Comparison of ENCODE assay signal across 26 mouse cellular contexts in the genomic region with DNA sequence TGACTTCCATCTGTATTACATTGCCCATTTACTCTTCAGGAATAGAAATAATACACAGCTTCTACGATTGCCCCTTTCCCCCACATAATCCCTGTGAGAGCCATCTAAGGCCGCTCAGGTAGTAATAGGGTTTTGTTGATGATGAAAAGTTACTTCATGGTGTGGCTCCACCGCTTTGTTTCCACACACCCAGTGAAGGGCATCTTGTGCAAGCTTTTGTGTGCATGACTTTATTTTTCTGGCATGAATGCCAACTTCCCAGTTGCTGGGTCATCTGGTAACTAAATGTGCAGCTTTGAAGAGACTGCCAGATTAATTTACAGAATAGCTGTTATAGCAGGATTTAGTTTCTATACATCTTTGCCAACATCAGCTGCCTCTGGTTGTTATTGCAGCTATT. TPM values are rescaled to one million over a fixed set of nuclear protein-coding genes. Genes with fewer than 3 reads are reported as not detected.
DNase-seq lines count a peak whose midpoint lies in the region; ATAC-seq and TF ChIP-seq lines count a peak whose summit lies in the region.
"Had no signal": no experiment of that assay in that cellular context is flagged by ENCODE, and none has a peak within 500 bp of the region (broad histone marks: within the 10 kb centered on the region; RNA-seq: fewer than 3 reads in every experiment).

No protein-coding gene starts in this region.

- H3K4me2 ChIP-seq in liver, embryonic 12.5 days = no peak overlapping the region
- no peak overlapping the region for H3K4me2 ChIP-seq in forebrain, postnatal 0 days (ENCODE audit: low read depth)
- H3K4me2 ChIP-seq: forebrain, embryonic 12.5 days; heart, embryonic 13.5 days; lung, embryonic 15.5 days; neural tube, embryonic 13.5 days; stomach, embryonic 15.5 days had no signal

- no peak for TF ChIP-seq POLR2A in liver, adult 2 months (IDR thresholded peaks at IDR 0.05; ENCODE audit: extremely low read depth, insufficient read depth, low read length)

- peak; percentile 43 for DNase-seq in liver, adult 2 months (ENCODE audit: extremely low read depth, low read depth, low spot score)
- peak; percentile 36 for DNase-seq in adipocyte (ENCODE audit: low spot score)
- DNase-seq in gonadal fat pad, adult 2 months (ENCODE audit: low read depth) = peak; percentile 83
- DNase-seq in cerebellum, adult 9-11 months = no peak
- DNase-seq in forebrain, postnatal 0 days = no peak
- DNase-seq: cerebellum, adult 8-10 months; heart, adult 2 months; heart, postnatal 14 days; kidney, adult 9 months; kidney, postnatal 25 days; liver; midbrain, embryonic 14.5 days; thymus, postnatal 25 days had no signal

- H3K36me3 ChIP-seq in liver, adult 2 months (ENCODE audit: control insufficient read depth, insufficient read depth, low read length) = peaks cover 5% of the 10 kb centered on the region; the same call in 1 of the 2 replicates
- peaks cover 27% of the 10 kb centered on the region for H3K36me3 ChIP-seq in liver, embryonic 12.5 days
- H3K36me3 ChIP-seq in forebrain, postnatal 0 days (ENCODE audit: insufficient read depth) = peaks cover 28% of the 10 kb centered on the region

- no peak overlapping the region for H3K4me3 ChIP-seq in liver, adult 2 months (ENCODE audit: insufficient read depth, low read depth, low read length)
- H3K4me3 ChIP-seq in liver, embryonic 12.5 days = no peak overlapping the region
- H3K4me3 ChIP-seq in forebrain, postnatal 0 days (ENCODE audit: low read depth, low read length) = no peak overlapping the region
- H3K4me3 ChIP-seq: forebrain, embryonic 12.5 days; heart, adult 2 months; heart, embryonic 13.5 days; layer of hippocampus, adult 2 months; limb, embryonic 10.5 days; lung, embryonic 15.5 days; neural tube, embryonic 13.5 days; stomach, embryonic 15.5 days had no signal

- no peak overlapping the region for H3K9ac ChIP-seq in liver, adult 2 months (ENCODE audit: low read depth, low read length)
- no peak overlapping the region for H3K9ac ChIP-seq in liver, embryonic 12.5 days
- H3K9ac ChIP-seq in forebrain, postnatal 0 days = no peak overlapping the region
- H3K9ac ChIP-seq: forebrain, embryonic 12.5 days; heart, embryonic 13.5 days; lung, embryonic 15.5 days; neural tube, embryonic 13.5 days; stomach, embryonic 15.5 days had no signal

- ATAC-seq in liver, embryonic 12.5 days = no peak
- ATAC-seq in megakaryocyte progenitor cell, adult 5-6 weeks (replicated peaks; ENCODE audit: poor library complexity) = peak; percentile 73
- ATAC-seq in forebrain, postnatal 0 days = no peak
- ATAC-seq: activated CD4-positive, CD25-positive, alpha-beta regulatory T cell, adult 4 months; hindbrain, postnatal 0 days; intestine, embryonic 16.5 days had no signal

- TF ChIP-seq CTCF in liver, adult 2 months (IDR thresholded peaks at IDR 0.05; ENCODE audit: low read depth, low read length) = no peak
- no peak for TF ChIP-seq CTCF in forebrain, postnatal 0 days (IDR thresholded peaks at IDR 0.05; ENCODE audit: low read depth)

- no peaks in the 10 kb centered on the region for H3K9me3 ChIP-seq in liver, embryonic 12.5 days (replicated peaks)
- no peaks in the 10 kb centered on the region for H3K9me3 ChIP-seq in forebrain, postnatal 0 days (ENCODE audit: low read length)
- H3K9me3 ChIP-seq: forebrain, embryonic 12.5 days; heart, embryonic 13.5 days; limb, embryonic 10.5 days; lung, embryonic 15.5 days; neural tube, embryonic 13.5 days; stomach, embryonic 15.5 days had no signal

- no peaks in the 10 kb centered on the region for H3K27me3 ChIP-seq in liver, adult 2 months (ENCODE audit: control insufficient read depth, insufficient read depth, low read length)
- H3K27me3 ChIP-seq in liver, embryonic 12.5 days (replicated peaks) = no peaks in the 10 kb centered on the region
- no peaks in the 10 kb centered on the region for H3K27me3 ChIP-seq in forebrain, postnatal 0 days (ENCODE audit: insufficient read depth, low read length)
- H3K27me3 ChIP-seq: forebrain, embryonic 12.5 days; heart, embryonic 13.5 days; lung, embryonic 15.5 days; neural tube, embryonic 13.5 days; stomach, embryonic 15.5 days had no signal

- no peak overlapping the region for H3K27ac ChIP-seq in liver, adult 2 months (replicated peaks; ENCODE audit: insufficient read depth, low read depth, low read length)
- no peak overlapping the region for H3K27ac ChIP-seq in liver, embryonic 12.5 days
- H3K27ac ChIP-seq in forebrain, postnatal 0 days (ENCODE audit: low read depth, low read length) = no peak overlapping the region
- H3K27ac ChIP-seq: forebrain, embryonic 12.5 days; heart, adult 2 months; heart, embryonic 13.5 days; hindbrain, postnatal 0 days; layer of hippocampus, adult 2 months; limb, embryonic 10.5 days; lung, embryonic 15.5 days; neural tube, embryonic 13.5 days; stomach, embryonic 15.5 days had no signal

- H3K79me2 ChIP-seq in liver, adult 2 months (ENCODE audit: control insufficient read depth, insufficient read depth, low read length) = no peaks in the 10 kb centered on the region

- H3K4me1 ChIP-seq in liver, adult 2 months (ENCODE audit: control insufficient read depth, insufficient read depth, low read length) = no peaks in the 10 kb centered on the region
- H3K4me1 ChIP-seq in liver, embryonic 12.5 days = peaks cover 4% of the 10 kb centered on the region; the same call in 1 of the 2 replicates
- H3K4me1 ChIP-seq in forebrain, postnatal 0 days (ENCODE audit: insufficient read depth) = no peaks in the 10 kb centered on the region
- H3K4me1 ChIP-seq: forebrain, embryonic 12.5 days; limb, embryonic 10.5 days; lung, embryonic 15.5 days; neural tube, embryonic 13.5 days; stomach, embryonic 15.5 days had no signal

- WGBS in liver, adult 2 months = 35% methylated on average over 3 of the region's 3 CpGs
- 79% methylated on average over 3 of the region's 3 CpGs for WGBS in liver, embryonic 12.5 days (ENCODE audit: insufficient replicate concordance)
- WGBS in forebrain, postnatal 0 days = 86% methylated on average over 3 of the region's 3 CpGs

RNA-seq across cellular contexts. Expression of gene Lins1, which starts 14.9 kb away (rescaled TPM):
- total RNA-seq in liver, adult 2 months (2014; rRNA removed) = 1.9 and 2.2 TPM in 2 replicates
- polyA plus RNA-seq in liver, adult 2 months (2012; rRNA removed) = 1.8 and 2.3 TPM in 2 replicates
- 6.7 and 7.7 TPM in 2 replicates for polyA plus RNA-seq in liver, embryonic 12.5 days (2016; fragmentation: Nextera tagmentation; extraction: Ambion mirVana)
- 13.2 and 16.1 TPM in 2 replicates for polyA plus RNA-seq in gonadal fat pad, adult 2 months (2012; rRNA removed)
- total RNA-seq in megakaryocyte progenitor cell, adult 5-6 weeks (2015) = 8.0 and 14.0 TPM in 2 replicates
- 4.2 and 15.9 TPM in 2 replicates for total RNA-seq in megakaryocyte progenitor cell, adult 5-6 weeks (2017)
- 24.9 and 33.7 TPM in 2 replicates for total RNA-seq in forebrain, postnatal 0 days (2014; rRNA removed)
- 20.1 and 21.9 TPM in 2 replicates for polyA plus RNA-seq in forebrain, postnatal 0 days (2015; fragmentation: Nextera tagmentation; extraction: Ambion mirVana)

RNA-seq across cellular contexts. Expression of gene Asb7, which starts 15.2 kb away (rescaled TPM):
- total RNA-seq in liver, adult 2 months (2014; rRNA removed) = 6.3 and 7.1 TPM in 2 replicates
- 2.1 and 2.5 TPM in 2 replicates for polyA plus RNA-seq in liver, adult 2 months (2012; rRNA removed)
- 6.5 and 6.8 TPM in 2 replicates for polyA plus RNA-seq in liver, embryonic 12.5 days (2016; fragmentation: Nextera tagmentation; extraction: Ambion mirVana)
- polyA plus RNA-seq in gonadal fat pad, adult 2 months (2012; rRNA removed) = 7.2 and 7.3 TPM in 2 replicates
- total RNA-seq in megakaryocyte progenitor cell, adult 5-6 weeks (2015) = 11.5 and 16.6 TPM in 2 replicates
- total RNA-seq in megakaryocyte progenitor cell, adult 5-6 weeks (2017) = 8.7 and 8.9 TPM in 2 replicates
- total RNA-seq in forebrain, postnatal 0 days (2014; rRNA removed) = 19.1 and 29.9 TPM in 2 replicates
- 10.2 and 12.3 TPM in 2 replicates for polyA plus RNA-seq in forebrain, postnatal 0 days (2015; fragmentation: Nextera tagmentation; extraction: Ambion mirVana)

RNA-seq across cellular contexts. Expression of gene Cers3, which starts 38.7 kb away (rescaled TPM):
- total RNA-seq in liver, adult 2 months (2014; rRNA removed) = under 0.01 TPM in 1 of 2 replicates, not detected in the other
- 0.10 TPM in 1 of 2 replicates, not detected in the other for polyA plus RNA-seq in liver, adult 2 months (2012; rRNA removed)
- polyA plus RNA-seq in liver, embryonic 12.5 days (2016; fragmentation: Nextera tagmentation; extraction: Ambion mirVana) = 0.11 and 0.14 TPM in 2 replicates
- polyA plus RNA-seq in gonadal fat pad, adult 2 months (2012; rRNA removed) = 0.91 and 1.7 TPM in 2 replicates
- 0.29 TPM in 1 of 2 replicates, not detected in the other for total RNA-seq in megakaryocyte progenitor cell, adult 5-6 weeks (2015)
- not detected in 2 replicates for total RNA-seq in megakaryocyte progenitor cell, adult 5-6 weeks (2017)
- total RNA-seq in forebrain, postnatal 0 days (2014; rRNA removed) = 0.81 and 1.3 TPM in 2 replicates
- 0.69 and 0.77 TPM in 2 replicates for polyA plus RNA-seq in forebrain, postnatal 0 days (2015; fragmentation: Nextera tagmentation; extraction: Ambion mirVana)
- total RNA-seq: MEL had no signal
- polyA plus RNA-seq: activated CD4-positive, CD25-positive, alpha-beta regulatory T cell, adult 4 months had no signal

Comparison
In these comparisons a context has a peak if more than half of its experiments do, and no peak if none do; other contexts are left out.
1. DNase-seq: peak in liver, adult 2 months (single experiment), adipocyte (single experiment) and gonadal fat pad, adult 2 months (single experiment); none in cerebellum, adult 9-11 months (single experiment) and forebrain, postnatal 0 days (single experiment).